Mouse (Mus musculus) forelimb bud, embryonic 11.5 days (tissue): ENCODE data around the gene Abi1.
"Not testable (repeated sequence)": the region's sequence is repeated elsewhere in the genome, so short reads cannot be mapped to it uniquely, and the experiment has no call there.

Experiments
- DNase-seq: peaks from one replicate; pipeline ENCODE4 v3.0.0-alpha.2; 2012; ENCODE audit warnings: low read depth, low spot score

Abi1 gene

DNA sequence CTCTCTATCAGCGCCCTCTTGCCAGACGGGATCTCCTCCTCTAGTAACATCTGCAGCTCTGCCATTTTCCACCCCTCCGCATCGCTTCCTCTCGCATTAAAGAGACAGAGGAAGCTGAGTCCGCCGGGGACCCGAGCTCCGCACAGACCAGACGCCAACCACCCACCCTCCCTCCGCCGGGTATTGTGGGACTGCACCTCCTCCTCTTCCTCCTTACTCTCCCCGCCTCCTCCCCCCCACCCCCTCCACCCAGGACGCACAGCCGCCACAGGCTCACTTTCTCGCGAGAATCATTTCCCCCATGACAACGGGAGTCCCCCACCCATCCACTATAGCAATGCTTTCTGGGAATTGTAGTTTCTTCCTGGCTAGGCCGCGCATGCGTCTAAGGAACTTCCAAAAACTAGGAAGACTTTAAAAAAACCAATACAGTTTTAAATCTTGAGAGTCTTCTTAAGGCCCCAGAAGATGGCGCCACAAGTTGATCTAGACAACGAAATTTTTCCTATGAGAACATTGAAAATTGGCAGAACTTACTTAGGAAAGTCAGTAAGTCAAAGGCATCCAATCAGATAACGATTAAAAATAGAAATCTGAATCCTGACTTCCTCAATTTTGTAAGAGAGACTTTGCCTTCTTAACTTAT lies at the start of gene Abi1:
Gene Abi1 (minus strand): TSS at position 241 of the 646 bp plus-strand sequence.
- peak; percentile 97 for DNase-seq

GRCm38 (mm10) chr2:23084540-23084939 lies 44.5 kb upstream of the Abi1 start:
- no peak for DNase-seq

GRCm38 (mm10) chr2:23078588-23078987 lies 38.5 kb upstream of the Abi1 start:
- DNase-seq: no peak

- no peak for DNase-seq
Measured at GRCm38 (mm10) chr2:23077693-23078092, 37.7 kb upstream of the Abi1 start.

DNA sequence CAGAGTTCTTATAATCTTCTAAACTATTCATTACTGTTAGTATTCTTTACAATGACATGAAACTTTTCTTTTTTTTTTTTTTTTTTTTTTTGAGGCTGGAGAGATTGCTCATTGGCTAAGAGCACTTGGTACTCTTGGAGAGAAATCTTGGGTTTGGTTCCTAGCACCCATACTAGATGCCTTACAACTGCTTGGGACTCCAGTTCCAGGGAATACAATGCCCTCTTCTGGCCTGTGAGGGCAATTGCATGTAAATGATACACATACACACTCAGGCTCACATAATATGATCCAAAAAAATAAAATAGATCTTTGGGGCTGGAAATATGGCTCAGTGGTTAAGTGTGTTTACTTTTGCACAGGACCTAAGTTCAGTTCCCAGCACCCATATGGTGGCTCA lies 36.7 kb upstream of the Abi1 start:
- DNase-seq: no peak

DNA sequence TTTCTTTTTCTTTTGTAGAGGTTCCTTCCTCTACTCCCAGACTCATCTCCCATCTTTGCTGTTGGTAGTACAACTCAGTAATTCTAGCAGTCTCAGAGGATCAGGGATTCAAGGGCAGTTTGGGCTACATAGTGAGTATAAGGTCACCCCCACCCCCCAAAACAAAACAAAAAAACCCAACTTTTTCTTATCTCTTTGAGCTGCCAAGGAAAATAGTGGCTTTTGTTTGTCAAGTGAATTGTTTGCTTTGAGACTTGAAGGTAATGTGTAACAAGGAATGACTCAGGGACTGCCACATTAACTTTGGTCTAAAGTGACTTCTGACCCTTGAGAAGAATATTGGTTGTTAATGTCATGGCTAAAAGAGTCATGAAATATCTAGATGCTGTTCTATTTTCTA lies 35.8 kb upstream of the Abi1 start:
- DNase-seq: no peak

DNA sequence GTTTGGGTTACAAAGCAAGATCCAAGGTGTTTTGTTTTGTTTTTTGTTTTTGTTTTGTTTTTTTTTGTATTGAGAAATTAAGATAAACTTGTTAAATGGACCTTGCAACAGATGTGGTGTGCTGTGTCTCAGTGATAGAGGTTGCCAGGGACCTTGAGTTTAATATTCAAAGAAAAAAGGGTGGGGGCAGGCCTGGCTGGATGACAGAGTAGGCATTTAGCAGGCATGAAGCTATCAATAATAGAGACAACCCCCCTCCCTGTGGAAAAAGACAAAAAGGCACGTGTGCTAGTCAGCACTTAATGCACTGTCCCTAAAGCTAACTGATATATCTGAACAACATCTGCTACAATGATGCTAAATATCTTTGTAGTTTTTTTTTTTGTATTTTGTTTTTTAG lies 31.4 kb upstream of the Abi1 start:
- no peak for DNase-seq

DNA sequence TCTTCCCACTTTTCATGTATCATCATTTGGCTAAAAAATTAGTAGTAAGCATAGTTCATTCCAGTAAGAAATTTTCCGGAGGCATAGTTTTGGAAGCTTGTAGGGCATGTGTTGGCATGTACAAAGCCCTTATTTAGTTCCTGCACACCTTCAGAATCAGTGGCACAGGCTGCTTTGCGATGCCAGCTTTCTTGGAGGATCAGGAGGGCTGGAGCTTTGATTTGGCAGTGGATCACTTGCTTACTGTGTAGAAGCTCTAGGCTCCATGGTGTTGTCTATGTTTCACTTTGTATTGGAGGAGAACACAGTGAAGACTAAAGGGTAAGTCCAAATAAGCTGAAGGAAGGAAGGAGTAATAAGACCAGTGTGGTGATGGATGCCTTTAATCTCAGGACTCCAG lies 30.4 kb upstream of the Abi1 start:
- no peak for DNase-seq

GRCm38 (mm10) chr2:23068894-23069744 lies 29.1 kb upstream of the Abi1 start:
- peak; percentile 85 for DNase-seq

GRCm38 (mm10) chr2:23068370-23068737 lies 28.3 kb upstream of the Abi1 start:
- DNase-seq: no peak

DNA sequence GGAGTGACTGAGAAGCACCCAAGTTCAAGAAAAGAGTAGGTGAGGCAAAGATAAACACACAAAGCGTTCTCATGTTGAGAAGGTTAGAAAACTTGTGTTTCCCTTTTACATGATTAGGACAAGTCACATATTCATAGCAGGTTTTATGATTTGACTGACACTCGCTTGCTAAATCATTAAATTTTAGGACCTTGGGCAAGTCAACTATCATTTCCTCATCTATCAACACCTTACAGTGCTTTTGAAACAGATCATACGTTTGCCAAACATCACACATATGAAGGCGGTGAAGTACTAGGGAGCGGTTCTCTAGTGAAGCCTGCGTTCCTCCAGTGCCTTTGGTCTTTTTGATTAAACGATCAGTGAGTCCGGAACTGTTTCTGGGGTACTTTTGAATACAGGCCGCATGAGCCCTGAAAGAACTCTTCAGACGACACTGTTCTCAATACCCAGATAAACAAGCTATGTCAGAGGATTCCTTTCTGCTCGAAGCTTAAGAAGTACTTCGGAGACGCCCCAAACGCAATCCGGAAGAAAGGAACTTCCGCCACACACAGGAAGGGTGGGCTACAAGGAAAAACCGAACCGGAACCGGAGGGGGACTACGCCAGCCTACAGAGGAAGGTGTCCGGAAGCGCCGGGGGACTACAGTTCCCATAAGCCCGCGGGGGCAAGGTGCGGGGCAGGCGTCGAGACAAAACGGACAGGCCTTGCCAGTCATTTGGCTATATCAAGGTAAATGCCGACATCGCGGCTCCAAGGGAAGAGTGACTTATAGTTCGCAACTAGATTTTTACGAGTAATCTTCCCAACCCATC lies 27.7 kb upstream of the Abi1 start, which contains the start of gene Acbd5:
Gene Acbd5 (plus strand): TSS at position 616 of the 818 bp plus-strand sequence.
- peak; percentile 93 for DNase-seq

GRCm38 (mm10) chr2:23052523-23052922 lies 12.5 kb upstream of the Abi1 start:
- no peak for DNase-seq

GRCm38 (mm10) chr2:23051890-23052289 lies 11.8 kb upstream of the Abi1 start:
- no peak for DNase-seq

DNA sequence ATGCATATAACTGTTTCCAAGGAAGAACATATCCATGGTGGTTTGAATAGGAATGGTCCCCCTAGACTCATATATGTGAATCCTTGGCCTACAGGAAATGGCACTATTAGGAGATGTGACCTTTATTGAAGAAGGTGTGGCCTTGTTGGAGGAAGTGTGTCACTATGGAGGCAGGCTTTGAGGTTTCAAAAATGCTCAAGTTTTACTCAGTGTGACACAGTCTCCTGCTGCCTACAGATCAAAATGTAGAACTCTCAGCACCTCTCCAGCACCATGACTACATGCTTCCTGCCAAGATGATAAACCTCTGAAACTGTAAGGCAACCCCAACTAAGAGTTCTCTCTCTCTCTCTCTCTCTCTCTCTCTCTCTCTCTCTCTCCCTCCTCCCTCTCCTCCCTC lies 8.0 kb upstream of the Abi1 start:
- DNase-seq: no peak

GRCm38 (mm10) chr2:23045703-23046102 lies 5.7 kb upstream of the Abi1 start:
- no peak for DNase-seq

- no peak for DNase-seq
Measured at GRCm38 (mm10) chr2:23042189-23042588, 2.1 kb upstream of the Abi1 start.

GRCm38 (mm10) chr2:23041457-23041856 lies 1.4 kb upstream of the Abi1 start:
- no peak for DNase-seq

DNA sequence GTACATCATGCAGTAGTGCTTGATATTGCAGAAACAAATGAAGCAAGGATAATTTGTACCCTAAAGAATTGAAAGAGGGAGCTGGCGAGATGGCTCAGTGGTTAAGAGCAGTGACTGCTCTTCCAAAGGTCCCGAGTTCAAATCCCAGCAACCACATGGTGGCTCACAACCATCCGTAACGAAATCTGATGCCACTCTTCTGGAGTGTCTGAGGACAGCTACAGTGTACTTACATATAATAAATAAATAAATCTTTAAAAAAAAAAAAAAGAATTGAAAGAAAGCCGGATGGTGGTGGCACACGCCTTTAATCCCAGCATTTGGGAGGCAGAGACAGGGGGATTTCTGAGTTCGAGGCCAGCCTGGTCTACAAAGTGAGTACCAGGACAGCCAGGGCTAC lies 649 bp upstream of the Abi1 start:
- DNase-seq: not testable (repeated sequence)

DNA sequence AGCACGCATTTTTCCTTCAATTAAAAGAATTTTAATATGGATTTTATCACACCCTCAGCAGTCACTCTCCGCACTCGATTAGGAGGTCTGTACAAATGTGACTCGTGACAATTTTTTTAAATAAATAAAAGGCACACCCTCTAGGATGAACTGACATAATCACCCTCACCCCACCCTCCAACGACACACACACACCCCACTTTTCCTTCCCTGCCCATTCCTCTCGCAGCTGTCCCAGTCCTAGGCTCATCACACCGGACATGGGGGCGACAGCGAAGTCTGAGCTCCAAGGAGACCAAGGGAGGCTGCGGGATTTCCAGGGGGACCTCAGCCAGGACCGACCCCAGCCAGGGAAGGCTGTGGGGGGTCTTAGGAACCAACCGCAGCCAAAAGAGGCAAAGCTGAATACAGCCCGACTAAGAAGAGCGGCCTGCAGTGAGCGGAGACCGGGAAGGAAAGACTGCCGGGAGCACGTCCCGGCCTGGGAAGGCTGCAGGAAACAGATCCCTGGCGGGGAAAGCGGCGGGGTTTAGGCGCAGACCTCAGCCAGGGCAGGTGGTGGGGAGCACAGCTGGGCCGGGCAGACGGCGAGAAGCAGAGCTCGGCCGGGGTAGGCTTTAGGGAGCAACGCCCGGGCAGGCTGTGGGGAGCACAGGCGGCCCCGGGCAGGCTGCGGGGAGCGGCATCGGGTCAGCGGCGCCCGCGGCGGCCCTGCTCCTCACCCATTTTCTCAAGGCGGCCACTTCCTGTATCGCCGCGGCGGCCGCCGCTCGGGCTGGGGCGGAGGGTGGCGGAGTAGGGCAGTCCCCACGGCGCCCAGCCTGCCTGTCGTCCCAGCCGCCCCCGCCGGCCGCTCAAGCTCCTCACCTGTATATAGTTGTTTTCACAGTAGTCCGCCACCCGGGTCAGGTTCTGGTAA lies 700 bp downstream of the Abi1 start:
- peak; percentile 25 for DNase-seq

- DNase-seq: no peak
Measured at GRCm38 (mm10) chr2:23035467-23035866, 4.6 kb downstream of the Abi1 start.
